Mouse (Mus musculus): ENCODE measurements around the gene Lactb.
"Not testable (repeated sequence)": the region's sequence is repeated elsewhere in the genome, so short reads cannot be mapped to it uniquely, and the experiment has no call there.

Gene Lactb

GRCm38 (mm10) chr9:66919382-66919971 is 55.8 kb downstream of the Lactb start, which contains the start of gene Rab8b:
TSS of gene Rab8b (minus strand) at chr9:66919687.
- DNase-seq, result peak; percentile 97 to 98

- peak in 1 of 2 experiments; percentile 25 for DNase-seq
Measured at GRCm38 (mm10) chr9:66918672-66919330, 56.5 kb downstream of the Lactb start.

GRCm38 (mm10) chr9:66917892-66918255 is 57.4 kb downstream of the Lactb start:
- no peak for DNase-seq

- no peak for DNase-seq
Measured at GRCm38 (mm10) chr9:66917216-66917891, 57.9 kb downstream of the Lactb start.

GRCm38 (mm10) chr9:66915869-66916785 is 59.2 kb downstream of the Lactb start:
- DNase-seq, result no peak

- DNase-seq, result peak in 1 of 2 experiments; percentile 29
Measured at GRCm38 (mm10) chr9:66915401-66915800, 59.9 kb downstream of the Lactb start.

- DNase-seq, result no peak
Measured at GRCm38 (mm10) chr9:66914540-66914939, 60.7 kb downstream of the Lactb start.

GRCm38 (mm10) chr9:66913254-66913934 is 61.9 kb downstream of the Lactb start:
- DNase-seq, result not testable (repeated sequence)

- no peak for DNase-seq
Measured at GRCm38 (mm10) chr9:66912304-66912703, 63.0 kb downstream of the Lactb start.

GRCm38 (mm10) chr9:66910677-66911076 is 64.6 kb downstream of the Lactb start:
- no peak for DNase-seq

- DNase-seq, result no peak
Measured at GRCm38 (mm10) chr9:66909922-66910321, 65.4 kb downstream of the Lactb start.

- DNase-seq, result no peak
Measured at GRCm38 (mm10) chr9:66907746-66908397, 67.4 kb downstream of the Lactb start.

- no peak for DNase-seq
Measured at GRCm38 (mm10) chr9:66907126-66907525, 68.2 kb downstream of the Lactb start.

- DNase-seq, result no peak
Measured at GRCm38 (mm10) chr9:66905990-66906389, 69.3 kb downstream of the Lactb start.

Measured in lung, postnatal 4 days (tissue).